Mouse (Mus musculus): Measurements from ENCODE around the gene Akr1b8.
"Not testable (repeated sequence)": the region's sequence is repeated elsewhere in the genome, so short reads cannot be mapped to it uniquely, and the experiment has no call there.

Akr1b8 gene

DNA sequence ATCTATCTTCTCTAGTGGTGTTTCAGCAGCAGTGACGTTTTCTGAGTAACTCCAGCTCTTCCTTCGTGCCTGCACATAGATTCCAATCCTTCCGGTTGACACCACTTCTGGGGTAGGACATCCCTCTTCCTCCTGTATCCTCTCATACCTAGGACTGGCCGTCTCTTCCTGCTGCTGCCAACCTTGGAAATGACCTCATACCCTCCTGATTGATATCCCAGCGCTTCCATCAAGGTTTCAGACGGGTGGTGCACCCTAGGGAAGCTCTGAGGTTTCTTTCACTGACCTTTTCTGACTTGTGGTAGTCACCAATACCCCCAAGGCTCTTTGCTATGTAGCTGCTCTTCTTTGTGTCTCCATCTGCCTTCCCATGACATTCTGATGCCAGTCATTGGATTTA is 44.5 kb downstream of the Akr1b8 start:
- in situ Hi-C loops (cut with MboI, MseI): no loop called here

DNA sequence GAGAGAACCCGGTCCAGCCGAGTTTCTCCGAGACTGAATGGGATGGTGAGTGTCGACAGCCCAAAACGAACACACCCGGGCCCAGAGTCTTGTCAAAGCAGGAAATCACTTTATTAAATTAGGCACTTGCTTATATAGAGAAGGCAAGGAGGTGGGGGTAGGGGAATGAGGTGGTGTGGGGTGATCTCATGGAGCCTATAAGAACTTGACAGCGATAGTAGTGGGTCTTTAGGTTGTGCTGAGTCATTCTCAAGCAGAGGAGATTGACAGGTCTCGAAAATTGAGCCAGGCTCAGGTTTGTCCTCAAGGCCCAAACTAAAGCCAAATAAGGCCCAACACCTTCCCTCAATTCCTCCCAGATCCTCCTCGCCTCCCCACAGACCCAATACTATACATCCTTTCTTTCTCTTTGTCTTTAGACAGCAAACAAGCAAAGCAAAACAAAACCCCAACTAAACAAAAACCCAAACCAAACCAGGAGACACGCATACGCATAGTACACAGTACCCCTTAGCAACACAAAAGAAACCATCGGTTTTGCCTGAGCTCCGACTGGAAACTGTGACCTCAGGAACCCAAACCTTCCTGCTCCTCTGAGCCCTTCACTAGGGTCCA is 45.8 kb downstream of the Akr1b8 start:
- in situ Hi-C loops (cut with MboI, MseI): no loop called here

DNA sequence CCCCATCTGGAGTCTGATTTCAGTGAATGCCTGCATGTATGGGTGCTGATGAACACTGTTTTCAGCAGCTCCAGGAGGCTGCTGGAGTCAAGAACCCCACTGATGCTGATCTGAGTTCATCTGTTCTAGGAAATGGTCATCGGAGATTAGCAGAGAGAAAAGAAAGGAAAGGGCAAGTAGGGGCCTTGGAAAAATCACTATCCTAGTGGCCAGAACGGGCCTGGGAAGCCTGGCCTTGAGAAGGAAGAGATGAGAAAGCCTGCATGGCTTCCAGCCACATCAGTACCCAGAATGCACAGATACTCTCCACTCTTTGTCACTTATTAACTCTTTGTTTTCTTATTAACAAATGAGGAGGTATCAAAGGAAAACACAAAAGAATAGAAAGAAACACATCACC is 46.8 kb downstream of the Akr1b8 start:
- in situ Hi-C loops (cut with MboI, MseI): no loop called here

DNA sequence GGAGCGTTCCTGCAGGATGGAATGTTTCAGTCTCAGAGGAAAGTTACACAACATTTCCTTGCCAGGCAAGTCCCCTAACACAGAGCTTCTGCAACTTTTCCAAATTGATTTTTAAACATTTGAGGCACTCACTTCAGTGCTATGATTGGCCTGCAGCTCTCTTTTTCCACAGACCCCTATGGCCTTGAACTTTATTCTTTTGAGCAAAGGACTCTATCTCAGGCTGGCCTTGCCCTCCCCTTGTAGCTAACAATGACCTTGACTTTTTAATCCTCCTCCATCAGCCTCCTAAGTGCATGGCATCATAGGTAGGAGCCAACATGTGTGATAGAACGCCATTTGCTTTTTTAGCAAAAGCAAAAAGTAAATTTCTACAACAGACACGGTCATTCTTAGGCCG is 52.8 kb downstream of the Akr1b8 start:
- in situ Hi-C loops (cut with MboI, MseI): no loop called here

DNA sequence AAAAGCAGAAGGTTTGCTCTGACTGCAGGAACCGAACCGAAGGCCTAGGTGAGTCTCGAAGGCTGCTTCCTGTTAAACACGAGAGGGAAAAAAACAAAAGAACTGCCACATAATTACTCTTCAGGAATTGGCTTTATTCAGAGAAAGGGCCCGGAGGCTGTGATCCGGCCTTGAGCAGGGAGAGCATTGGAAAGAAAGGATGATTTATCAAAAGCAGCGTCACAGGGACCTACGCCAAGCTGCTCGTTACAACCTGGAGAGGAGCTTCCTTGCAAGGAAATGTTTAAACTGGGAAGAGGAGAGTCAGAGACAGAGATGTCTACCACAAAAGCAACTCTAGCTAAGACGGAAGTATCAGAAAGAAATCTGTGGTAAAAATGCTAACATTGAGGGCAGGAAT is 53.5 kb downstream of the Akr1b8 start:
- in situ Hi-C loops (cut with MboI, MseI): no loop called here

DNA sequence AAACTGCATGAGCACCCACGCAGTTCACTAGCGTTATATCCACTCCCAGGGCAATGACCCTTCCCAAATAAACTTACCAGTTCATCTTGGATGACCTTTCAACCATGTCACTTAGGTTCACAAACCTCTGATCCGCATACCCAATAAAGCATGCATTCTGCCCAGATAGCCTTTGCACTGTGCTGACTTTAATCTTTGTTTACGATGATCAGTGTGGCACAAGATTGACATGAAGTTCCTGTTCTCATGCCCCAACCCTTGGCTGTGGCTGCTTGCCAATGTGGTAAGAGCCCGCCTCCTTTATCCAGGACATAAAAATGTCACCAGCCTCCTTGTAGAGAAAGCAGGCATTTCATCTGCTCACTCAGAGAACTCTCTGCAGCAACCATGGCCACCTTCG is 58.1 kb downstream of the Akr1b8 start, which contains the start of gene Akr1b7:
TSS of gene Akr1b7 (plus strand) at position 312 of the 400 bp plus-strand sequence.
- in situ Hi-C loops (cut with MboI, MseI): no loop called here

DNA sequence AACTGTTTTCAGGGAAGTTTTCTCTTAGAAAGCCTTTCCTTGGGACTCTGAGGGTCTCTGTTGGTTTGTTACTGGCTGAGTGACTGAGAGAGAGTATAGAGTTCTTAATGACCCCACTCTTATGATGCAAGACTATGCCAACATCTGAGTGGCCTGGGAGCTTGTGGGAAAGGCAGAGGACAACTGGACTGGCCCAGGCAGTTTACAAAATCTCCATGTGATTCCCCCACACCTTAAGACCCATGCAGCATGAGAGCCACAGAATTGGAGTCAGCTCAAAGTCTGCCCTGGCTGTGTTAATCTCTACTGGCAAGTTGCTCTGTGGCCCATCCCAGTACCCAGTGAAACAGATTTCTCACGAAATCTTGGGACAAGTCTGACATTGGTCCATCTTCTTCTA is 58.8 kb downstream of the Akr1b8 start:
- in situ Hi-C loops (cut with MboI, MseI): no loop called here

DNA sequence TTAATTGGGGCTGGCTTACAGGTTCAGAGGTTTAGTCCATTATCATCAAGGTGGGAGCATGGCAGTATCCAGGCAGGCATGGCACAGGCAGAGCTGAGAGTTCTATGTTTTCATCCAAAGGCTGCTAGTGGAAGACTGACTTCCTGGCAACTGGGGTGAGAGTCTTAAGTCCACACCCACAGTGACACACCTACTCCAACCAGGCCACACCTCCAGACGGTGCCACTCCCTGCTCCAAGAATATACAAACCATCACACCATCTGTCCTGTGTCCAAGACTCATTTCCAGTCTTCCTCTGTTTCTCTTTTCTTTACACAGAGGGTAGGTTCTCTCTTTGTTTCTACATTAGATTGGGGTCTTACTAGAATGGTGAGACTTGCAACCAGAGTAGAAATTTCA is 59.5 kb downstream of the Akr1b8 start:
- in situ Hi-C loops (cut with MboI, MseI): not testable (repeated sequence)

DNA sequence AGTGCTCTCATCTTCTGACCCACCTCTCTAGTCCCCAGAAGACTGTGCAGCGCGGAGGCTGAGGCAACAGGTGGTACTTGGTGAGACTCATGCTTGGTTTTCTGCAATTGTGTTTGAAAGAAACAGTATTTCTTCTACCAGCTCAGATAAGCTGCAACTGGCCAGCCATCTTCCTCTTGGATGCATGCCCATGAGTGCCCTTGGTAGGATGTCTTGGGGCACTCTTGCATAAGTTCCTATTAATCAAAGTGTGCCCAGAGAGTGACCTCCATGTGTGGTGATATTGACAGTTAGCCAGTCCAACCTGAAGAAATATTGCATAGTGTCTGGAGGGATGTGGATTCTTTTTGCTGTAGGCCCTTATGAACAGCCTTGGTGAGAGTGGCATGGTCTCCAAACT is 62.6 kb downstream of the Akr1b8 start:
- in situ Hi-C loops (cut with MboI, MseI): no loop called here

Data from T-helper 17 cell (primary cell).